Mouse (Mus musculus): ENCODE results near the gene Lrr1. TPM values are rescaled to one million over a fixed set of nuclear protein-coding genes. Genes with fewer than 3 reads are reported as not detected.

The Lrr1 gene
- polyA plus RNA-seq, 1 experiment: 6.5 TPM

DNA sequence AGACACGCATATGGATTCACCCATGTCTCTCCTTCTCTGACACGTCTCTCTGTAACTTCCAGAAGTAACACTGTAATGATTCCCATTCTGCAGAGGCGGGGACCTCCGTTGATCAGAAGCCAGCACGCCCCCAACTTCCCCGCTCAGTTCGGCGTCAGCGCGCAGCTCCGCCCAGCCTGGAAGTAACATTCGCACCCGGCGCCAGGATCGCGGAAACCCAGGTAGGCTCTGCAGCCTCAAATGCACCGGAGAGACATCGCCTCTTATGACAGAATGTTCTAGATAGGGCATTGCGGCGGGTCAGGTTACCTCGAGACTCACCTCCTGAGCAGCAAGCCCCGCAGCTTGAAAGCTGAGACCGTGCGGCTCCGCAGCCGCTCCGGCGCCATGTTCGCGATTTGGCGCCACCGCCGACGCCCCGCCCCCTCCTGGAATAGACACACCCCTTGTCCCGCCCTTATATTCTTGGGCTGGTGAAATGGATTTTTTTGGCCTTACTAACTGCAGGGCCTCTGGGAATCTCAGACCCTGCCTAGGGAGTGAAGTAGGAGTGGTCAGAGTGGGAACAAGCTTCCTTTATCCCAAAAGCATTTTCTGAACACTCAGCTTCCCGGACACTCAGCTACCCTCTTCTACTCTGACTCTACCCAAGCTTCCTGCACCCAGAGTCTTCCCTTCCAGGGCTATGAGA is 59.3 kb downstream of the Lrr1 start, which contains the start of gene Pole2:
Gene Pole2 (minus strand): TSS at position 420 of the 691 bp plus-strand sequence.
- no peaks in the 10 kb centered on the region for H3K27me3 ChIP-seq (ENCODE audit: control insufficient read depth, insufficient read depth, low read length)
- peak; percentile 86 for DNase-seq

More for the DNA sequence above, 59.3 kb downstream of the Lrr1 start, which contains the start of gene Pole2:
- under 1% methylated on average over 37 of the region's 37 CpGs for WGBS
- TF ChIP-seq CTCF (IDR thresholded peaks at IDR 0.05; ENCODE audit: borderline replicate concordance, control insufficient read depth, extremely low read depth, insufficient read depth, low read length, poor library complexity) (peak; percentile 53; the same call in 1 of the 2 replicates), POLR2A (IDR thresholded peaks at IDR 0.05; ENCODE audit: control insufficient read depth, extremely low read depth, insufficient read depth, low read length, poor library complexity) (peak; percentile 53; the same call in 1 of the 2 replicates)
- Histone ChIP-seq H3K4me1 (replicated peaks; ENCODE audit: control insufficient read depth, insufficient read depth, low read length) (peaks cover 3% of the 10 kb centered on the region; the same call in 1 of the 2 replicates), H3K36me3 (ENCODE audit: control insufficient read depth, insufficient read depth, low read length) (no peaks in the 10 kb centered on the region), H3K27ac (ENCODE audit: control insufficient read depth, insufficient read depth, low read length) (no peak within 1 kb of the TSS), H3K4me3 (ENCODE audit: control insufficient read depth, insufficient read depth, low read length) (peak within 1 kb of the TSS; percentile 82)

Other genes with a start within 250 kb of the Lrr1 start
- gene Rps29, start 9.6 kb upstream of the Lrr1 start, polyA plus RNA-seq (2012; rRNA removed): 1,765 and 2,152 TPM in 2 replicates
- 153 and 166 TPM in 2 replicates for gene Rpl36al, start 15.3 kb downstream of the Lrr1 start, polyA plus RNA-seq (2012; rRNA removed)
- 21.5 and 21.8 TPM in 2 replicates for gene Mgat2, start 15.3 kb downstream of the Lrr1 start, polyA plus RNA-seq (2012; rRNA removed)
- gene Gm49383, start 28.3 kb downstream of the Lrr1 start, polyA plus RNA-seq (2012; rRNA removed): 5.5 and 9.5 TPM in 2 replicates
- 4.8 TPM in 2 replicates for gene Dnaaf2, start 29.6 kb downstream of the Lrr1 start, polyA plus RNA-seq (2012; rRNA removed)
- gene Gm49384, start 35.5 kb downstream of the Lrr1 start, polyA plus RNA-seq (2012; rRNA removed): 0.36 and 1.3 TPM in 2 replicates
- gene Pole2, start 59.4 kb downstream of the Lrr1 start, polyA plus RNA-seq (2012; rRNA removed): 16.5 and 16.9 TPM in 2 replicates
- gene Klhdc1, start 72.4 kb downstream of the Lrr1 start, polyA plus RNA-seq (2012; rRNA removed): 1.2 and 1.4 TPM in 2 replicates
- 20.0 and 21.7 TPM in 2 replicates for gene Klhdc2, start 127.9 kb downstream of the Lrr1 start, polyA plus RNA-seq (2012; rRNA removed)
- 7.3 and 8.5 TPM in 2 replicates for gene Nemf, start 188.4 kb downstream of the Lrr1 start, polyA plus RNA-seq (2012; rRNA removed)
- 226 and 341 TPM in 2 replicates for gene Arf6, start 203.3 kb downstream of the Lrr1 start, polyA plus RNA-seq (2012; rRNA removed)
- gene Gm9887, start 203.6 kb downstream of the Lrr1 start, polyA plus RNA-seq (2012; rRNA removed): 1.1 and 2.8 TPM in 2 replicates

Measured in thymus, adult 2 months (tissue).